In genomic region chr7:13290041-13290675, GRCm38 (mm10) we compare ENCODE assay signal across 35 mouse cellular contexts. TPM values are rescaled to one million over a fixed set of nuclear protein-coding genes. Genes with fewer than 3 reads are reported as not detected.
DNase-seq lines count a peak whose midpoint lies in the region; ATAC-seq and TF ChIP-seq lines count a peak whose summit lies in the region.
"Had no signal": no experiment of that assay in that cellular context is flagged by ENCODE, and none has a peak within 500 bp of the region (broad histone marks: within the 10 kb centered on the region; RNA-seq: fewer than 3 reads in every experiment).

No protein-coding gene starts in this region.

- no peak overlapping the region for H3K27ac ChIP-seq in heart, postnatal 0 days (ENCODE audit: low read depth)
- H3K27ac ChIP-seq in heart, embryonic 10.5 days = no peak overlapping the region
- 0 out of 2 replicates have a peak overlapping the region, but pooled peaks have one; percentile 39 for H3K27ac ChIP-seq in liver, postnatal 0 days (ENCODE audit: low read depth)
- H3K27ac ChIP-seq in liver, embryonic 11.5 days (ENCODE audit: low read depth, low read length) = no peak overlapping the region
- H3K27ac ChIP-seq: embryonic facial prominence, embryonic 12.5 days; embryonic facial prominence, embryonic 15.5 days; forebrain, embryonic 10.5 days; forebrain, embryonic 13.5 days; heart, embryonic 15.5 days; hindbrain, embryonic 14.5 days; hindbrain, postnatal 0 days had no signal

- intact Hi-C loops in gastrocnemius, postnatal 36 days (cut with DNase I) = no loop called here

- peak; percentile 4 for DNase-seq in heart, postnatal 0 days (ENCODE audit: low spot score)
- no peak for DNase-seq in heart, embryonic 10.5 days (ENCODE audit: low spot score)
- no peak for DNase-seq in liver, postnatal 0 days
- DNase-seq in liver, embryonic 11.5 days (ENCODE audit: low spot score) = no peak
- DNase-seq in NIH3T3 (ENCODE audit: low read depth) = peak; percentile 76
- peak; percentile 42 for DNase-seq in fibroblast of lung, adult 2 months (ENCODE audit: low read depth)
- DNase-seq in gastrocnemius, postnatal 36 days = no peak
- DNase-seq in MN1 (ENCODE audit: low spot score) = no peak
- DNase-seq: adrenal gland, adult 8-10 months; adrenal gland, postnatal 25 days; B cell, adult 2 months; cerebellum, adult 11 months; cerebellum, adult 2 months; cerebellum, adult 9-11 months; cerebellum, postnatal 25 days; gastrocnemius, postnatal 10 days; heart, adult 11 months; heart, postnatal 14 days; heart, postnatal 4 days had no signal

- H3K4me3 ChIP-seq in heart, postnatal 0 days (ENCODE audit: low read depth, low read length) = no peak overlapping the region
- no peak overlapping the region for H3K4me3 ChIP-seq in heart, embryonic 10.5 days
- H3K4me3 ChIP-seq in liver, postnatal 0 days (ENCODE audit: low read depth, low read length) = no peak overlapping the region
- no peak overlapping the region for H3K4me3 ChIP-seq in liver, embryonic 11.5 days (ENCODE audit: low read depth, low read length)
- H3K4me3 ChIP-seq: embryonic facial prominence, embryonic 12.5 days; embryonic facial prominence, embryonic 15.5 days; erythroblast, embryonic 14.5 days; forebrain, embryonic 10.5 days; forebrain, embryonic 13.5 days; heart, embryonic 12.5 days; heart, embryonic 15.5 days had no signal

- WGBS in heart, postnatal 0 days = 82% methylated on average over 1 of the region's 1 CpGs
- 97% methylated on average over 1 of the region's 1 CpGs for WGBS in heart, embryonic 10.5 days
- WGBS in liver, postnatal 0 days (ENCODE audit: insufficient replicate concordance) = 84% methylated on average over 1 of the region's 1 CpGs
- WGBS in liver, embryonic 11.5 days = 88% methylated on average over 1 of the region's 1 CpGs

- no peak for TF ChIP-seq CTCF in heart, postnatal 0 days (IDR thresholded peaks at IDR 0.05; ENCODE audit: low read depth)
- TF ChIP-seq CTCF in liver, postnatal 0 days (IDR thresholded peaks at IDR 0.05; ENCODE audit: low read depth) = no peak

- H3K4me2 ChIP-seq in heart, postnatal 0 days (ENCODE audit: low read depth, low read length) = no peak overlapping the region
- H3K4me2 ChIP-seq in liver, postnatal 0 days (ENCODE audit: low read depth, low read length) = no peak overlapping the region
- H3K4me2 ChIP-seq in liver, embryonic 11.5 days = no peak overlapping the region
- H3K4me2 ChIP-seq: embryonic facial prominence, embryonic 12.5 days; embryonic facial prominence, embryonic 15.5 days; forebrain, embryonic 13.5 days; heart, embryonic 12.5 days; heart, embryonic 15.5 days; hindbrain, embryonic 14.5 days had no signal

- H3K4me1 ChIP-seq in heart, postnatal 0 days (ENCODE audit: control insufficient read depth, insufficient read depth) = no peaks in the 10 kb centered on the region
- H3K4me1 ChIP-seq in heart, embryonic 10.5 days = no peaks in the 10 kb centered on the region
- H3K4me1 ChIP-seq in liver, postnatal 0 days (ENCODE audit: insufficient read depth) = peaks cover 4% of the 10 kb centered on the region; the same call in 1 of the 2 replicates
- no peaks in the 10 kb centered on the region for H3K4me1 ChIP-seq in liver, embryonic 11.5 days (replicated peaks; ENCODE audit: control insufficient read depth, insufficient read depth, low read length)
- H3K4me1 ChIP-seq: embryonic facial prominence, embryonic 12.5 days; embryonic facial prominence, embryonic 15.5 days; forebrain, embryonic 10.5 days; forebrain, embryonic 13.5 days; heart, embryonic 12.5 days; heart, embryonic 15.5 days had no signal

- H3K9me3 ChIP-seq in heart, postnatal 0 days (replicated peaks; ENCODE audit: control insufficient read depth, low read length) = no peaks in the 10 kb centered on the region
- H3K9me3 ChIP-seq in heart, embryonic 10.5 days = no peaks in the 10 kb centered on the region
- H3K9me3 ChIP-seq in liver, postnatal 0 days (ENCODE audit: low read length) = no peaks in the 10 kb centered on the region
- H3K9me3 ChIP-seq in liver, embryonic 11.5 days (ENCODE audit: control insufficient read depth, low read length) = no peaks in the 10 kb centered on the region
- H3K9me3 ChIP-seq: embryonic facial prominence, embryonic 12.5 days; embryonic facial prominence, embryonic 15.5 days; forebrain, embryonic 10.5 days; forebrain, embryonic 13.5 days; G1E; heart, embryonic 12.5 days; heart, embryonic 15.5 days had no signal

- H3K36me3 ChIP-seq in heart, postnatal 0 days (replicated peaks; ENCODE audit: control insufficient read depth, insufficient read depth, low read length) = peaks cover 70% of the 10 kb centered on the region
- H3K36me3 ChIP-seq in heart, embryonic 10.5 days = peaks cover 86% of the 10 kb centered on the region
- H3K36me3 ChIP-seq in liver, postnatal 0 days (replicated peaks; ENCODE audit: insufficient read depth, low read length) = peaks cover 76% of the 10 kb centered on the region
- H3K36me3 ChIP-seq in liver, embryonic 11.5 days (ENCODE audit: control insufficient read depth, insufficient read depth, low read length) = peaks cover 60% of the 10 kb centered on the region

- H3K27me3 ChIP-seq in heart, postnatal 0 days (ENCODE audit: control insufficient read depth, insufficient read depth, low read length) = no peaks in the 10 kb centered on the region
- H3K27me3 ChIP-seq in heart, embryonic 10.5 days (ENCODE audit: insufficient read depth, poor library complexity, severe bottlenecking) = no peaks in the 10 kb centered on the region
- H3K27me3 ChIP-seq in liver, postnatal 0 days (ENCODE audit: insufficient read depth, low read length) = no peaks in the 10 kb centered on the region
- no peaks in the 10 kb centered on the region for H3K27me3 ChIP-seq in liver, embryonic 11.5 days (replicated peaks; ENCODE audit: control insufficient read depth, insufficient read depth, low read length)
- H3K27me3 ChIP-seq: CH12.LX; embryonic facial prominence, embryonic 12.5 days; embryonic facial prominence, embryonic 15.5 days; forebrain, embryonic 13.5 days; heart, embryonic 12.5 days; heart, embryonic 15.5 days; Patski had no signal

- H3K9ac ChIP-seq in heart, postnatal 0 days (replicated peaks; ENCODE audit: low read depth, low read length) = no peak overlapping the region
- no peak overlapping the region for H3K9ac ChIP-seq in liver, postnatal 0 days (replicated peaks)
- H3K9ac ChIP-seq in liver, embryonic 11.5 days (ENCODE audit: low read depth, low read length) = no peak overlapping the region
- H3K9ac ChIP-seq: embryonic facial prominence, embryonic 12.5 days; embryonic facial prominence, embryonic 15.5 days; forebrain, embryonic 13.5 days; heart, embryonic 12.5 days; heart, embryonic 15.5 days; hindbrain, embryonic 14.5 days had no signal

- no peak for ATAC-seq in heart, postnatal 0 days (ENCODE audit: insufficient read depth, low read depth)
- peak; percentile 55; the same call in 1 of the 2 replicates for ATAC-seq in liver, postnatal 0 days
- no peak for ATAC-seq in liver, embryonic 11.5 days (replicated peaks; ENCODE audit: low FRiP score)
- ATAC-seq: forebrain, embryonic 13.5 days; forebrain, embryonic 16.5 days; hindbrain, postnatal 0 days; inflammation-experienced regulatory T-cells, adult 6 months; intestine, embryonic 16.5 days had no signal

- TF ChIP-seq EP300 in heart, postnatal 0 days (IDR thresholded peaks at IDR 0.05; ENCODE audit: low read depth) = no peak
- no peak for TF ChIP-seq EP300 in liver, postnatal 0 days (IDR thresholded peaks at IDR 0.05; ENCODE audit: low read depth)

RNA-seq across cellular contexts. Expression of gene Zswim9, which starts 11.6 kb away (rescaled TPM):
- total RNA-seq in heart, postnatal 0 days (2014; rRNA removed; ENCODE audit: low replicate concordance) = 0.99 and 1.6 TPM in 2 replicates
- polyA plus RNA-seq in heart, postnatal 0 days (2015; fragmentation: Nextera tagmentation; extraction: Ambion mirVana) = 3.6 and 5.7 TPM in 2 replicates
- polyA plus RNA-seq in heart, embryonic 10.5 days (2016; fragmentation: Nextera tagmentation; extraction: Ambion mirVana) = 7.6 and 7.9 TPM in 2 replicates
- polyA plus RNA-seq in liver, postnatal 0 days (2015; fragmentation: Nextera tagmentation; extraction: Ambion mirVana) = 1.5 and 1.7 TPM in 2 replicates
- polyA plus RNA-seq in liver, embryonic 11.5 days (2014; fragmentation: Nextera tagmentation; extraction: Ambion mirVana) = 2.9 and 4.0 TPM in 2 replicates
- total RNA-seq in gastrocnemius, postnatal 36 days (2021) = 1 to 10 TPM; 9.0 to 9.8 TPM

RNA-seq across cellular contexts. Expression of gene Lig1, which starts 13.1 kb away (rescaled TPM):
- 2.9 and 12.9 TPM in 2 replicates for total RNA-seq in heart, postnatal 0 days (2014; rRNA removed; ENCODE audit: low replicate concordance)
- 20.1 TPM in 2 replicates for polyA plus RNA-seq in heart, postnatal 0 days (2015; fragmentation: Nextera tagmentation; extraction: Ambion mirVana)
- polyA plus RNA-seq in heart, embryonic 10.5 days (2016; fragmentation: Nextera tagmentation; extraction: Ambion mirVana) = 85.1 and 105 TPM in 2 replicates
- 50.9 and 60.5 TPM in 2 replicates for polyA plus RNA-seq in liver, postnatal 0 days (2015; fragmentation: Nextera tagmentation; extraction: Ambion mirVana)
- 171 and 177 TPM in 2 replicates for polyA plus RNA-seq in liver, embryonic 11.5 days (2014; fragmentation: Nextera tagmentation; extraction: Ambion mirVana)
- 1 to 10 TPM; 1.6 to 1.7 TPM for total RNA-seq in gastrocnemius, postnatal 36 days (2021)

RNA-seq across cellular contexts. Expression of gene Pla2g4c, which starts 34.3 kb away (rescaled TPM):
- 0.15 and 0.27 TPM in 2 replicates for total RNA-seq in heart, postnatal 0 days (2014; rRNA removed; ENCODE audit: low replicate concordance)
- polyA plus RNA-seq in heart, postnatal 0 days (2015; fragmentation: Nextera tagmentation; extraction: Ambion mirVana) = 0.07 and 0.12 TPM in 2 replicates
- 0.75 and 1.3 TPM in 2 replicates for polyA plus RNA-seq in heart, embryonic 10.5 days (2016; fragmentation: Nextera tagmentation; extraction: Ambion mirVana)
- 2.0 and 2.1 TPM in 2 replicates for polyA plus RNA-seq in liver, postnatal 0 days (2015; fragmentation: Nextera tagmentation; extraction: Ambion mirVana)
- 1.3 and 2.1 TPM in 2 replicates for polyA plus RNA-seq in liver, embryonic 11.5 days (2014; fragmentation: Nextera tagmentation; extraction: Ambion mirVana)
- under 1 TPM; 0.08 to 0.12 TPM for total RNA-seq in gastrocnemius, postnatal 36 days (2021)
- total RNA-seq: gastrocnemius, adult 18-20 months had no signal

Comparison
In these comparisons a context has a peak if more than half of its experiments do, and no peak if none do; other contexts are left out.
1. DNase-seq: peak in heart, postnatal 0 days (single experiment), NIH3T3 (single experiment) and fibroblast of lung, adult 2 months (single experiment); none in heart, embryonic 10.5 days (single experiment), liver, postnatal 0 days (single experiment), liver, embryonic 11.5 days (single experiment), gastrocnemius, postnatal 36 days (0 of 2) and MN1 (single experiment).